34 mouse cellular contexts compared by ENCODE assay signal in genomic region chr5:53385513-53386148, GRCm38 (mm10).
DNase-seq lines count a peak whose midpoint lies in the region; ATAC-seq and TF ChIP-seq lines count a peak whose summit lies in the region.
"Had no signal": no experiment of that assay in that cellular context is flagged by ENCODE, and none has a peak within 500 bp of the region (broad histone marks: within the 10 kb centered on the region; RNA-seq: fewer than 3 reads in every experiment).

No protein-coding gene starts in this region.

- H3K4me2 ChIP-seq in lung, postnatal 0 days (replicated peaks; ENCODE audit: low read depth, low read length): no peak overlapping the region
- H3K4me2 ChIP-seq in forebrain, embryonic 14.5 days (ENCODE audit: low read length): no peak overlapping the region
- H3K4me2 ChIP-seq: forebrain, embryonic 13.5 days; heart, embryonic 13.5 days; limb, embryonic 15.5 days; lung, embryonic 15.5 days; neural tube, embryonic 15.5 days had no signal

- CTCF ChIA-PET in Patski (lab: Charles Lee): interaction anchor here (1.1 kb wide), 2 partner anchors 47 to 204 kb away, joined by 3 to 4 read pairs; no protein-coding TSS in a partner anchor

- TF ChIP-seq CTCF in lung, postnatal 0 days (IDR thresholded peaks at IDR 0.05): no peak
- no peak for TF ChIP-seq CTCF in Patski (IDR thresholded peaks at IDR 0.05)

- no peaks in the 10 kb centered on the region for H3K27me3 ChIP-seq in lung, postnatal 0 days (replicated peaks; ENCODE audit: insufficient read depth, low read length)
- H3K27me3 ChIP-seq in Patski: no peaks in the 10 kb centered on the region
- H3K27me3 ChIP-seq in forebrain, embryonic 14.5 days (replicated peaks; ENCODE audit: control insufficient read depth, insufficient read depth, low read length): no peaks in the 10 kb centered on the region
- H3K27me3 ChIP-seq: forebrain, embryonic 13.5 days; lung, embryonic 15.5 days; neural tube, embryonic 15.5 days had no signal

- H3K9ac ChIP-seq in lung, postnatal 0 days (replicated peaks; ENCODE audit: low read depth): no peak overlapping the region
- no peak overlapping the region for H3K9ac ChIP-seq in forebrain, embryonic 14.5 days (ENCODE audit: low read length)
- H3K9ac ChIP-seq: forebrain, embryonic 13.5 days; heart, embryonic 13.5 days; limb, embryonic 15.5 days; liver, embryonic 14.5 days; lung, embryonic 15.5 days; neural tube, embryonic 15.5 days had no signal

- H3K9me3 ChIP-seq in lung, postnatal 0 days (ENCODE audit: low read length): no peaks in the 10 kb centered on the region
- no peaks in the 10 kb centered on the region for H3K9me3 ChIP-seq in forebrain, embryonic 14.5 days (replicated peaks; ENCODE audit: control insufficient read depth, low read length)
- H3K9me3 ChIP-seq: forebrain, embryonic 13.5 days; G1E; heart, embryonic 13.5 days; hindbrain, embryonic 10.5 days; limb, embryonic 15.5 days; lung, embryonic 15.5 days; neural tube, embryonic 15.5 days had no signal

- no peaks in the 10 kb centered on the region for H3K36me3 ChIP-seq in lung, postnatal 0 days (ENCODE audit: insufficient read depth, low read length)
- no peaks in the 10 kb centered on the region for H3K36me3 ChIP-seq in forebrain, embryonic 14.5 days (ENCODE audit: control insufficient read depth, insufficient read depth, low read length)
- H3K36me3 ChIP-seq: G1E; heart, embryonic 13.5 days; hindbrain, embryonic 10.5 days; limb, embryonic 15.5 days; lung, embryonic 15.5 days; neural tube, embryonic 15.5 days had no signal

- no peak overlapping the region for H3K4me3 ChIP-seq in lung, postnatal 0 days (ENCODE audit: low read depth, low read length)
- H3K4me3 ChIP-seq in forebrain, embryonic 14.5 days (ENCODE audit: low read depth, low read length): no peak overlapping the region
- H3K4me3 ChIP-seq: forebrain, embryonic 13.5 days; gastrocnemius, adult 2 months; heart, embryonic 13.5 days; hindbrain, embryonic 10.5 days; limb, embryonic 15.5 days; lung, embryonic 15.5 days; neural tube, embryonic 15.5 days had no signal

- H3K4me1 ChIP-seq in lung, postnatal 0 days (ENCODE audit: insufficient read depth, low read depth, low read length): no peaks in the 10 kb centered on the region
- H3K4me1 ChIP-seq in forebrain, embryonic 14.5 days (ENCODE audit: control insufficient read depth, insufficient read depth, low read length): no peaks in the 10 kb centered on the region
- H3K4me1 ChIP-seq: forebrain, embryonic 13.5 days had no signal

- TF ChIP-seq EP300 in lung, postnatal 0 days (IDR thresholded peaks at IDR 0.05): no peak

- H3K27ac ChIP-seq in lung, postnatal 0 days (ENCODE audit: low read length): no peak overlapping the region
- no peak overlapping the region for H3K27ac ChIP-seq in forebrain, embryonic 14.5 days (ENCODE audit: low read depth, low read length)
- H3K27ac ChIP-seq: forebrain, embryonic 13.5 days; gastrocnemius, adult 2 months; heart, embryonic 13.5 days; hindbrain, embryonic 10.5 days; limb, embryonic 15.5 days; liver, embryonic 14.5 days; lung, embryonic 15.5 days; neural tube, embryonic 15.5 days; stomach, postnatal 0 days had no signal

- in situ Hi-C loops in Patski (cut with MboI; ENCODE audit: low pct_unique_long_range_greater_than_20kb): no loop called here

- WGBS in lung, postnatal 0 days: 81% methylated on average over 3 of the region's 3 CpGs
- 94% methylated on average over 3 of the region's 3 CpGs for WGBS in forebrain, embryonic 14.5 days

- no peak for ATAC-seq in lung, postnatal 0 days
- ATAC-seq in Patski: peak; percentile 83
- peak; percentile 81 for ATAC-seq in granulocyte monocyte progenitor cell, adult 5-6 weeks (replicated peaks; ENCODE audit: poor library complexity, severe bottlenecking)
- ATAC-seq in forebrain, embryonic 14.5 days: no peak
- ATAC-seq: activated CD4-positive, CD25-positive, alpha-beta regulatory T cell, adult 4 months; forebrain, embryonic 13.5 days; hindbrain, embryonic 16.5 days had no signal

- POLR2A ChIA-PET in Patski (lab: Charles Lee): interaction anchor here (0.8 kb wide), 1 partner anchor 8 kb away, joined by 3 read pairs; no protein-coding TSS in a partner anchor

- DNase-seq in lung, postnatal 0 days (ENCODE audit: low spot score): peak; percentile 19
- DNase-seq in lung, adult 18-20 months: no peak
- peak; percentile 81 for DNase-seq in Patski (ENCODE audit: low read depth, low spot score)
- DNase-seq in cerebellum, postnatal 14 days: no peak
- DNase-seq in forebrain, embryonic 14.5 days (ENCODE audit: low spot score): no peak
- DNase-seq in right cerebral cortex, adult 2 months (ENCODE audit: low spot score in 2 of 2): no peak
- no peak for DNase-seq in frontal cortex, postnatal 14 days (ENCODE audit: low spot score in 2 of 2)
- DNase-seq: adrenal gland, postnatal 10 days; cerebellum, adult 2 months; cerebellum, postnatal 25 days; gastrocnemius, adult 2 months; gastrocnemius, postnatal 36 days; heart, postnatal 10 days; kidney, adult 18-20 months; kidney, postnatal 4 days; layer of hippocampus, postnatal 36 days; left cerebral cortex, postnatal 4 days; lung, postnatal 36 days; midbrain, embryonic 14.5 days; spleen, adult 18-20 months; thymus, adult 18-20 months; thymus, postnatal 25 days had no signal

Comparison
In these comparisons a context has a peak if more than half of its experiments do, and no peak if none do; other contexts are left out.
1. DNase-seq: peak in lung, postnatal 0 days (single experiment) and Patski (single experiment); none in lung, adult 18-20 months (0 of 2), cerebellum, postnatal 14 days (0 of 2), forebrain, embryonic 14.5 days (single experiment), right cerebral cortex, adult 2 months (0 of 2) and frontal cortex, postnatal 14 days (0 of 2).
2. ATAC-seq: peak in Patski (single experiment) and granulocyte monocyte progenitor cell, adult 5-6 weeks (single experiment); none in lung, postnatal 0 days (single experiment) and forebrain, embryonic 14.5 days (single experiment).